Mouse (Mus musculus) megakaryocyte, embryonic 14.5 days (primary cell): ENCODE measurements around the gene Gpr156.

Experiments used
- FLI1 ChIP-seq: IDR thresholded peaks from 2 replicates; pipeline ENCODE4 v1.6.1; 2012; ENCODE audit warnings: low read length, inconsistent platforms, mixed read lengths
- GATA1 ChIP-seq: IDR thresholded peaks from 3 replicates; pipeline ENCODE4 v1.6.1; 2012; ENCODE audit warnings: mixed read lengths, low read length, inconsistent platforms, borderline replicate concordance

- TF ChIP-seq GATA1 (no peak), FLI1 (no peak)
Observed at GRCm38 (mm10) chr16:37881168-37881567, 35.1 kb upstream of the Gpr156 start.
